13 mouse cellular contexts compared by ENCODE assay signal in the genomic region with DNA sequence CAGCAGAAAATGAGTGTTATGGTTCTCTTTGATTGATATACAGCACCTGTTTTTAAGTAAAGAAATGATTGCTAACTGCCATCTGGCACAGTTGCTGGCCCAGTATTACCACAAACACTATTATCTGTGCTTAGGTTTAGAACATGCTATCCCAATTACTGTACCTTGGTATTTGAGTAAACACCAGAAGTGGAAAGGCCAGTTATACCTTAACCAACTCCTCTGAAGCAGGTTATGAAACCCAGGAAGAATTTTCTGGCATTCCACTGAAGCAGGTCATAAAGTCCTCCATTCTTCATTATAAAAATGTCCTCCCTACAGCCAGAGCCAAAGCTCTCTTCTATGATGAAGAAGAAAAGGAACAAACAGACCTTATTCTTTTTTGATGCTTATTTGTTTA.
"Had no signal": no experiment of that assay in that cellular context is flagged by ENCODE, and none has a peak within 500 bp of the region (broad histone marks: within the 10 kb centered on the region; RNA-seq: fewer than 3 reads in every experiment).

No protein-coding gene starts in this region.

- H3K4me1 ChIP-seq: limb, embryonic 15.5 days; liver, embryonic 13.5 days; midbrain, embryonic 12.5 days; neural tube, embryonic 13.5 days had no signal

- H3K4me2 ChIP-seq: limb, embryonic 15.5 days; liver, embryonic 13.5 days; midbrain, embryonic 12.5 days; neural tube, embryonic 13.5 days had no signal

- H3K27me3 ChIP-seq: limb, embryonic 15.5 days; liver, embryonic 13.5 days; midbrain, embryonic 12.5 days; neural tube, embryonic 13.5 days had no signal

- DNase-seq: kidney, adult 18-20 months; kidney, postnatal 14 days; liver, embryonic 13.5 days; retina, postnatal 1 day; right cerebral cortex, postnatal 4 days; spleen, adult 18-20 months; thymus, adult 2 months; thymus, postnatal 25 days had no signal

- H3K9me3 ChIP-seq: limb, embryonic 15.5 days; liver, embryonic 13.5 days; midbrain, embryonic 12.5 days; neural tube, embryonic 13.5 days had no signal

- H3K27ac ChIP-seq: left cerebral cortex, adult 2 months; limb, embryonic 15.5 days; liver, embryonic 13.5 days; midbrain, embryonic 12.5 days; neural tube, embryonic 13.5 days had no signal

- H3K4me3 ChIP-seq: left cerebral cortex, adult 2 months; limb, embryonic 15.5 days; liver, embryonic 13.5 days; midbrain, embryonic 12.5 days; neural tube, embryonic 13.5 days had no signal

- H3K36me3 ChIP-seq: limb, embryonic 15.5 days; liver, embryonic 13.5 days; midbrain, embryonic 12.5 days; neural tube, embryonic 13.5 days had no signal

- H3K9ac ChIP-seq: limb, embryonic 15.5 days; liver, embryonic 13.5 days; midbrain, embryonic 12.5 days; neural tube, embryonic 13.5 days had no signal

- ATAC-seq: midbrain, embryonic 16.5 days had no signal
